Mouse (Mus musculus) heart, embryonic 10.5 days (tissue): ENCODE data around the gene Stx17. TPM values are rescaled to one million over a fixed set of nuclear protein-coding genes. Genes with fewer than 3 reads are reported as not detected.

Experiments
- DNase-seq: peaks from one replicate; pipeline ENCODE4 v3.0.0-alpha.2; 2017; ENCODE audit warnings: low spot score
- H3K27ac ChIP-seq: fragments of 300-500 bp; sonication (generic); 2 replicates; pipeline ENCODE4 v1.5.1; 2016; ENCODE audit warnings: mild to moderate bottlenecking
- H3K27me3 ChIP-seq: fragments of 300-500 bp; sonication (generic); 2 replicates; pipeline ENCODE4 v1.6.1; 2016; ENCODE audit warnings: mild to moderate bottlenecking; ENCODE audit not compliant: poor library complexity, insufficient read depth, severe bottlenecking
- H3K36me3 ChIP-seq: fragments of 300-500 bp; sonication (generic); 2 replicates; pipeline ENCODE4 v1.6.1; 2016; ENCODE audit warnings: mild to moderate bottlenecking, moderate library complexity
- H3K4me1 ChIP-seq: fragments of 300-500 bp; sonication (generic); 2 replicates; pipeline ENCODE4 v1.6.1; 2016; ENCODE audit warnings: mild to moderate bottlenecking
- H3K4me3 ChIP-seq: fragments of 300-500 bp; sonication (generic); 2 replicates; pipeline ENCODE4 v1.5.1; 2016; ENCODE audit warnings: mild to moderate bottlenecking, moderate library complexity
- H3K9me3 ChIP-seq: fragments of 300-500 bp; sonication (generic); 2 replicates; pipeline ENCODE4 v1.6.1; 2016; ENCODE audit warnings: mild to moderate bottlenecking, moderate library complexity
- WGBS: fragments of 180-500 bp; shearing (Covaris S2); methylation state at CpG from one replicate; pipeline ENCODE4 v1.1.7; 2016; 5-methylcytosine and 5-hydroxymethylcytosine counted together
- polyA plus RNA-seq: library from polyadenylated mRNA; unstranded; fragments of >200 nt; fragmentation: Nextera tagmentation; extraction: Ambion mirVana; gene quantifications from 2 replicates; pipeline ENCODE4 v1.2.1, GENCODE M21; 2016

Gene Stx17
- polyA plus RNA-seq, 1 experiment from 2014 or later, result 20.6 TPM

- no peak for DNase-seq
- H3K27me3 ChIP-seq, result no peaks in the 10 kb centered on the region
- WGBS, result 81% methylated on average over 3 of the region's 3 CpGs
Observed at GRCm38 (mm10) chr4:48110331-48110730, 14.4 kb upstream of the Stx17 start.

GRCm38 (mm10) chr4:48116191-48116590 lies 8.5 kb upstream of the Stx17 start:
- DNase-seq, result no peak
- H3K4me1 ChIP-seq, result no peaks in the 10 kb centered on the region
- WGBS, result 56% methylated on average over 4 of the region's 4 CpGs
- no peaks in the 10 kb centered on the region for H3K9me3 ChIP-seq
- H3K27ac ChIP-seq, result no peak overlapping the region
- no peak overlapping the region for H3K4me3 ChIP-seq
- no peaks in the 10 kb centered on the region for H3K27me3 ChIP-seq
- H3K36me3 ChIP-seq, result no peaks in the 10 kb centered on the region

More at GRCm38 (mm10) chr4:48110331-48110730, 14.4 kb upstream of the Stx17 start:
- Histone ChIP-seq H3K27ac (no peak overlapping the region), H3K4me1 (no peaks in the 10 kb centered on the region), H3K36me3 (no peaks in the 10 kb centered on the region), H3K4me3 (no peak overlapping the region), H3K9me3 (no peaks in the 10 kb centered on the region)

- no peak for DNase-seq
- H3K27ac ChIP-seq, result peak overlapping the region; percentile 95; the same call in 1 of the 2 replicates
- WGBS, result 10% methylated on average over 9 of the region's 9 CpGs
- H3K9me3 ChIP-seq, result no peaks in the 10 kb centered on the region
- H3K4me1 ChIP-seq, result peaks cover 8% of the 10 kb centered on the region; the same call in 1 of the 2 replicates
- H3K36me3 ChIP-seq, result no peaks in the 10 kb centered on the region
- peak overlapping the region; percentile 86 for H3K4me3 ChIP-seq
- no peaks in the 10 kb centered on the region for H3K27me3 ChIP-seq
Observed at GRCm38 (mm10) chr4:48124416-48124772, 321 bp upstream of the Stx17 start.

- Histone ChIP-seq H3K27ac (no peak overlapping the region), H3K4me3 (no peak overlapping the region), H3K27me3 (no peaks in the 10 kb centered on the region), H3K4me1 (peaks cover 2% of the 10 kb centered on the region; the same call in 1 of the 2 replicates), H3K9me3 (no peaks in the 10 kb centered on the region), H3K36me3 (peaks cover 14% of the 10 kb centered on the region; the same call in 1 of the 2 replicates)
- 88% methylated on average over 6 of the region's 6 CpGs for WGBS
- no peak for DNase-seq
Observed at GRCm38 (mm10) chr4:48130314-48130713, 5.6 kb downstream of the Stx17 start.

- no peak overlapping the region for H3K4me3 ChIP-seq
- H3K9me3 ChIP-seq, result no peaks in the 10 kb centered on the region
- WGBS, result 91% methylated on average over 9 of the region's 9 CpGs
- no peak overlapping the region for H3K27ac ChIP-seq
- H3K36me3 ChIP-seq, result peaks cover 17% of the 10 kb centered on the region; the same call in 1 of the 2 replicates
- no peaks in the 10 kb centered on the region for H3K27me3 ChIP-seq
- DNase-seq, result no peak
- no peaks in the 10 kb centered on the region for H3K4me1 ChIP-seq
Observed at GRCm38 (mm10) chr4:48131606-48132005, 6.9 kb downstream of the Stx17 start.

GRCm38 (mm10) chr4:48132721-48133120 lies 8.0 kb downstream of the Stx17 start:
- Histone ChIP-seq H3K27ac (no peak overlapping the region), H3K36me3 (peaks cover 18% of the 10 kb centered on the region; the same call in 1 of the 2 replicates), H3K4me3 (no peak overlapping the region), H3K4me1 (no peaks in the 10 kb centered on the region), H3K9me3 (no peaks in the 10 kb centered on the region), H3K27me3 (no peaks in the 10 kb centered on the region)
- 82% methylated on average over 3 of the region's 3 CpGs for WGBS
- DNase-seq, result no peak

- H3K27ac ChIP-seq, result no peak overlapping the region
- H3K4me3 ChIP-seq, result no peak overlapping the region
- H3K36me3 ChIP-seq, result no peaks in the 10 kb centered on the region
- 93% methylated on average over 2 of the region's 2 CpGs for WGBS
- H3K4me1 ChIP-seq, result no peaks in the 10 kb centered on the region
- no peak for DNase-seq
- no peaks in the 10 kb centered on the region for H3K9me3 ChIP-seq
- H3K27me3 ChIP-seq, result no peaks in the 10 kb centered on the region
Observed at GRCm38 (mm10) chr4:48149492-48149891, 24.8 kb downstream of the Stx17 start.

GRCm38 (mm10) chr4:48153229-48153628 lies 28.5 kb downstream of the Stx17 start:
- no peak overlapping the region for H3K4me3 ChIP-seq
- H3K9me3 ChIP-seq, result no peaks in the 10 kb centered on the region
- no peaks in the 10 kb centered on the region for H3K36me3 ChIP-seq
- no peak for DNase-seq
- WGBS, result 85% methylated on average over 5 of the region's 5 CpGs
- H3K4me1 ChIP-seq, result no peaks in the 10 kb centered on the region
- no peaks in the 10 kb centered on the region for H3K27me3 ChIP-seq
- H3K27ac ChIP-seq, result no peak overlapping the region

GRCm38 (mm10) chr4:48155864-48156263 lies 31.1 kb downstream of the Stx17 start:
- H3K9me3 ChIP-seq, result no peaks in the 10 kb centered on the region
- no peaks in the 10 kb centered on the region for H3K27me3 ChIP-seq
- 79% methylated on average over 1 of the region's 1 CpGs for WGBS
- DNase-seq, result no peak
- H3K27ac ChIP-seq, result no peak overlapping the region
- no peaks in the 10 kb centered on the region for H3K4me1 ChIP-seq
- no peak overlapping the region for H3K4me3 ChIP-seq
- peaks cover 4% of the 10 kb centered on the region; the same call in 1 of the 2 replicates for H3K36me3 ChIP-seq

GRCm38 (mm10) chr4:48160386-48160785 lies 35.7 kb downstream of the Stx17 start:
- H3K27me3 ChIP-seq, result no peaks in the 10 kb centered on the region
- H3K36me3 ChIP-seq, result peaks cover 4% of the 10 kb centered on the region; the same call in 1 of the 2 replicates
- no peaks in the 10 kb centered on the region for H3K4me1 ChIP-seq
- H3K9me3 ChIP-seq, result no peaks in the 10 kb centered on the region
- no peak for DNase-seq
- no peak overlapping the region for H3K27ac ChIP-seq
- WGBS, result 61% methylated on average over 4 of the region's 4 CpGs
- H3K4me3 ChIP-seq, result no peak overlapping the region

GRCm38 (mm10) chr4:48163851-48164250 lies 39.1 kb downstream of the Stx17 start:
- no peak overlapping the region for H3K4me3 ChIP-seq
- 82% methylated on average over 5 of the region's 5 CpGs for WGBS
- no peak for DNase-seq
- no peaks in the 10 kb centered on the region for H3K27me3 ChIP-seq
- no peak overlapping the region for H3K27ac ChIP-seq
- peaks cover 14% of the 10 kb centered on the region; the same call in 1 of the 2 replicates for H3K36me3 ChIP-seq
- H3K4me1 ChIP-seq, result no peaks in the 10 kb centered on the region
- no peaks in the 10 kb centered on the region for H3K9me3 ChIP-seq

GRCm38 (mm10) chr4:48175666-48176065 lies 51.0 kb downstream of the Stx17 start:
- no peaks in the 10 kb centered on the region for H3K4me1 ChIP-seq
- no peaks in the 10 kb centered on the region for H3K27me3 ChIP-seq
- H3K9me3 ChIP-seq, result no peaks in the 10 kb centered on the region
- 92% methylated on average over 3 of the region's 3 CpGs for WGBS
- DNase-seq, result no peak
- H3K27ac ChIP-seq, result no peak overlapping the region
- no peak overlapping the region for H3K4me3 ChIP-seq
- H3K36me3 ChIP-seq, result no peaks in the 10 kb centered on the region

- Histone ChIP-seq H3K27ac (no peak overlapping the region), H3K4me3 (no peak overlapping the region), H3K4me1 (no peaks in the 10 kb centered on the region), H3K36me3 (no peaks in the 10 kb centered on the region), H3K27me3 (no peaks in the 10 kb centered on the region), H3K9me3 (no peaks in the 10 kb centered on the region)
- WGBS, result 38% methylated on average over 2 of the region's 2 CpGs
- no peak for DNase-seq
Observed at GRCm38 (mm10) chr4:48180922-48181321, 56.2 kb downstream of the Stx17 start.

GRCm38 (mm10) chr4:48181366-48181765 lies 56.7 kb downstream of the Stx17 start:
- 79% methylated on average over 6 of the region's 6 CpGs for WGBS
- DNase-seq, result no peak
- no peaks in the 10 kb centered on the region for H3K9me3 ChIP-seq
- H3K27me3 ChIP-seq, result no peaks in the 10 kb centered on the region
- no peak overlapping the region for H3K27ac ChIP-seq
- H3K4me1 ChIP-seq, result no peaks in the 10 kb centered on the region
- H3K36me3 ChIP-seq, result no peaks in the 10 kb centered on the region
- no peak overlapping the region for H3K4me3 ChIP-seq
